Mouse (Mus musculus): ENCODE data around the gene Olfr491. TPM values are rescaled to one million over a fixed set of nuclear protein-coding genes. Genes with fewer than 3 reads are reported as not detected.

The Olfr491 gene
- polyA plus RNA-seq (2014; fragmentation: Nextera tagmentation; extraction: Ambion mirVana), result not detected in 2 replicates

DNA sequence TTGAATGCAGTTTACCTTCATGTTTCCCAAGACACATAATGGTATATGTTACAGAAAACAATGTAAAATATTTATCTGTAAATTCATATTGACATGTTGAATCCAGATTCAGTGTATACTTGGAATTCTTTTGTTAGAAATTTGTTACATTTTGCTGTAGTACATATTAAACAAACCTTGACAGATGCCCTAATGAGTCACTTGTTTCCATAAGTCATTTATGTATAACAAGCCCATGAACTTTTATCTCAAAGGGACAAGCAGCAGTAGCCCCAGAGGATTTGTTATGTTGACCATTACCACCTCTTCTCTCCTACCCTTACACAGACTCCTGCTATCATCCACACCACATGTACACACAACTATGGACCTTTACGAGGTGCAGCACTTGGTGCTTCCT is at the start of gene Olfr491:
Gene Olfr491 (plus strand): TSS at position 301 of the 400 bp plus-strand sequence.
- H3K9ac ChIP-seq (replicated peaks; ENCODE audit: low read depth, low read length), result no peak within 1 kb of the TSS
- H3K9me3 ChIP-seq (ENCODE audit: control insufficient read depth, low read length), result no peaks in the 10 kb centered on the region
- no peak within 1 kb of the TSS for H3K4me2 ChIP-seq (ENCODE audit: low read depth, low read length)
- H3K4me3 ChIP-seq (ENCODE audit: low read depth, low read length), result no peak within 1 kb of the TSS
- no peaks in the 10 kb centered on the region for H3K27me3 ChIP-seq (ENCODE audit: control insufficient read depth, insufficient read depth, low read length)
- no peak for ATAC-seq (ENCODE audit: low read depth)
- H3K4me1 ChIP-seq (ENCODE audit: control insufficient read depth, insufficient read depth, low read length), result no peaks in the 10 kb centered on the region
- no peaks in the 10 kb centered on the region for H3K36me3 ChIP-seq (ENCODE audit: control insufficient read depth, insufficient read depth, low read length)
- H3K27ac ChIP-seq (ENCODE audit: low read depth, low read length), result no peak within 1 kb of the TSS
- 70% methylated on average over 1 of the region's 1 CpGs for WGBS

DNA sequence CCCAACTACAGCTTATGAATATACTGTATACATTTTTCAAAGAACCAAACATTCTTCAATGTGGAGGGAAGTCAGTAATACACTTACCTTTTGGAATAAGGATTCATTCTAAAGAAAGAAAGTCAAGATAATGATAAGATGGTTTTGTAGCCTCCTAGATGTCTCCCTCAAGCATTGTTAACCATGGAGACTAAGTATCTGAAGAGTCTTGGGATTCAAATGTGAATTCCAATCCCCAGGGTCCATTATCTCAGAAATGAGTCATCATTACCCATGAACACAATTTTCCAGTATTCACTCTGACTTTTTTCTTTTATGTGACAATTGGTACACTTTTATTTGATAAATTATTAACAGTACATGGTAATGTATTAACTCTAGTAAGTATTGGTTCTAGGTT is 24.4 kb upstream of the Olfr491 start, which contains the start of gene Olfr490:
Gene Olfr490 (minus strand): TSS at position 101 of the 400 bp plus-strand sequence.
- Histone ChIP-seq H3K27me3 (ENCODE audit: control insufficient read depth, insufficient read depth, low read length) (no peaks in the 10 kb centered on the region), H3K4me2 (ENCODE audit: low read depth, low read length) (no peak within 1 kb of the TSS), H3K4me3 (ENCODE audit: low read depth, low read length) (no peak within 1 kb of the TSS), H3K27ac (ENCODE audit: low read depth, low read length) (no peak within 1 kb of the TSS), H3K9ac (replicated peaks; ENCODE audit: low read depth, low read length) (no peak within 1 kb of the TSS), H3K36me3 (ENCODE audit: control insufficient read depth, insufficient read depth, low read length) (no peaks in the 10 kb centered on the region), H3K9me3 (ENCODE audit: control insufficient read depth, low read length) (no peaks in the 10 kb centered on the region), H3K4me1 (ENCODE audit: control insufficient read depth, insufficient read depth, low read length) (no peaks in the 10 kb centered on the region)
- no peak for ATAC-seq (ENCODE audit: low read depth)

DNA sequence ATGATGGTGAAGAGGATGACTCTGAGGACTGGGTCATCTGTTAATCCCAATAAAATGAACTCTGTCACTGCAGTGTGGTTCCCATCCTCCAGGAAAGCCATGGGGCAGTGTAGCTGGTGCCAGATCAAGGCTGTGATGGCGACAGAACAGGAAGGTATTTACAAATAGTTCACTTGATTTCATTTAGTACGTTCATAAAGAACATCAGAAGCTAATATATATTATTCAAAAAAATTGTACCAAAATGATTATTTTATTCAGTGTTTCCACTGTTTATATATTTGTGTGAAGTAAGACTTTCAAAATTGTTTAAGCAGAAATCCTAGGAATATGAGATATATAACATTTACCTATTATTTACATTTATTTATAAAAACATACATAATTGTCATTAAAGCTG is 10.3 kb downstream of the Olfr491 start, which contains the start of gene Olfr492:
Gene Olfr492 (minus strand): TSS at position 101 of the 400 bp plus-strand sequence.
- H3K4me2 ChIP-seq (ENCODE audit: low read depth, low read length), result no peak within 1 kb of the TSS
- H3K27ac ChIP-seq (ENCODE audit: low read depth, low read length), result no peak within 1 kb of the TSS
- no peak within 1 kb of the TSS for H3K9ac ChIP-seq (replicated peaks; ENCODE audit: low read depth, low read length)
- ATAC-seq (ENCODE audit: low read depth), result no peak
- no peak within 1 kb of the TSS for H3K4me3 ChIP-seq (ENCODE audit: low read depth, low read length)
- WGBS, result 83% methylated on average over 2 of the region's 2 CpGs
- H3K27me3 ChIP-seq (ENCODE audit: control insufficient read depth, insufficient read depth, low read length), result no peaks in the 10 kb centered on the region
- no peaks in the 10 kb centered on the region for H3K36me3 ChIP-seq (ENCODE audit: control insufficient read depth, insufficient read depth, low read length)
- no peaks in the 10 kb centered on the region for H3K4me1 ChIP-seq (ENCODE audit: control insufficient read depth, insufficient read depth, low read length)
- H3K9me3 ChIP-seq (ENCODE audit: control insufficient read depth, low read length), result no peaks in the 10 kb centered on the region

DNA sequence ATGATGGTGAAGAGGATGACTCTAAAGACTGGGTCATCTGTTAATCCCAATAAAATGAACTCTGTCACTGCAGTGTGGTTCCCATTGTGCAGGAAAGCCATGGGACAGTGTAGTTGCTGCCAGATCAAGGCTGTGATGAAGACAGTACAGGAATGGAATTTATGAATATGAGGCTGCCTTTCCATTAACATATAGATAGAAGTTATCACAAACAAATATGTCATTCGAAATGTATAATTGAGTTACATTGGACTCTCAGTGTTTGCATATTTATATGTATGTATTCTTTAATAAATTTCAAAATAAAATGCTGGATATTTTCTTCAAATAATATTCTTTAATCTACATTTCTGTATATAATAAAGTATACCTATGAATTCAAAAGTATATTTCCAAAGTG is 33.6 kb downstream of the Olfr491 start, which contains the start of gene Olfr493:
Gene Olfr493 (minus strand): TSS at position 101 of the 400 bp plus-strand sequence.
- no peak within 1 kb of the TSS for H3K4me3 ChIP-seq (ENCODE audit: low read depth, low read length)
- ATAC-seq (ENCODE audit: low read depth), result no peak
- no peaks in the 10 kb centered on the region for H3K27me3 ChIP-seq (ENCODE audit: control insufficient read depth, insufficient read depth, low read length)
- no peak within 1 kb of the TSS for H3K9ac ChIP-seq (replicated peaks; ENCODE audit: low read depth, low read length)
- no peak within 1 kb of the TSS for H3K4me2 ChIP-seq (ENCODE audit: low read depth, low read length)
- no peaks in the 10 kb centered on the region for H3K36me3 ChIP-seq (ENCODE audit: control insufficient read depth, insufficient read depth, low read length)
- WGBS, result 80% methylated on average over 1 of the region's 1 CpGs
- H3K9me3 ChIP-seq (ENCODE audit: control insufficient read depth, low read length), result no peaks in the 10 kb centered on the region
- no peaks in the 10 kb centered on the region for H3K4me1 ChIP-seq (ENCODE audit: control insufficient read depth, insufficient read depth, low read length)
- no peak within 1 kb of the TSS for H3K27ac ChIP-seq (ENCODE audit: low read depth, low read length)

DNA sequence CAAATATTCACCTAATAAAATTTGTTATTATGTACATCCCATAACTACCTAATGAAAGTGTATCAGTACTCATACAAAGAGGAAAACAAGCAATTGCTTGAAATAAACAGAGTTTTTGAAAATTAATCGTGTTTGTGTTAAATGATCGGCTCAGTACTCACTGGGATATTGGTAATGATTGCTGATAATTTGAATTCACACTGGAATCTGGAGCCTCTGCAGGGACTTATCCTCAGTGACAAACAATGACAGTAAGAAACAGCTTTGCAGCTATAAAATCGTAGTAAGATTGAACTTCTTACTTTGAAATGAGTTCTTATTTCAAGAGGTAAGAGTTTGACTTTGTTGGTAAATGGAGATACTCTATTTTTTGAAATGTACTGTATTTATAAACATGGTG is 51.8 kb downstream of the Olfr491 start, which contains the start of gene Olfr494:
Gene Olfr494 (plus strand): TSS at position 301 of the 400 bp plus-strand sequence.
- Histone ChIP-seq H3K4me2 (ENCODE audit: low read depth, low read length) (no peak within 1 kb of the TSS), H3K9ac (replicated peaks; ENCODE audit: low read depth, low read length) (no peak within 1 kb of the TSS), H3K4me1 (ENCODE audit: control insufficient read depth, insufficient read depth, low read length) (no peaks in the 10 kb centered on the region), H3K27ac (ENCODE audit: low read depth, low read length) (no peak within 1 kb of the TSS), H3K9me3 (ENCODE audit: control insufficient read depth, low read length) (no peaks in the 10 kb centered on the region), H3K36me3 (ENCODE audit: control insufficient read depth, insufficient read depth, low read length) (no peaks in the 10 kb centered on the region), H3K27me3 (ENCODE audit: control insufficient read depth, insufficient read depth, low read length) (no peaks in the 10 kb centered on the region), H3K4me3 (ENCODE audit: low read depth, low read length) (no peak within 1 kb of the TSS)
- no peak for ATAC-seq (ENCODE audit: low read depth)
- 88% methylated on average over 3 of the region's 3 CpGs for WGBS

Other genes starting within 250 kb of the Olfr491 start
- not detected in 2 replicates for gene Olfr480, start 246.1 kb upstream of the Olfr491 start, polyA plus RNA-seq (2014; fragmentation: Nextera tagmentation; extraction: Ambion mirVana)
- gene Olfr481, start 233.6 kb upstream of the Olfr491 start, polyA plus RNA-seq (2014; fragmentation: Nextera tagmentation; extraction: Ambion mirVana), result not detected in 2 replicates
- not detected in 2 replicates for gene Olfr482, start 215.9 kb upstream of the Olfr491 start, polyA plus RNA-seq (2014; fragmentation: Nextera tagmentation; extraction: Ambion mirVana)
- gene Olfr483, start 212.6 kb upstream of the Olfr491 start, polyA plus RNA-seq (2014; fragmentation: Nextera tagmentation; extraction: Ambion mirVana), result not detected in 2 replicates
- gene Olfr484, start 186.0 kb upstream of the Olfr491 start, polyA plus RNA-seq (2014; fragmentation: Nextera tagmentation; extraction: Ambion mirVana), result not detected in 2 replicates
- not detected in 2 replicates for gene Olfr485, start 153.6 kb upstream of the Olfr491 start, polyA plus RNA-seq (2014; fragmentation: Nextera tagmentation; extraction: Ambion mirVana)
- not detected in 2 replicates for gene Olfr486, start 140.7 kb upstream of the Olfr491 start, polyA plus RNA-seq (2014; fragmentation: Nextera tagmentation; extraction: Ambion mirVana)
- gene Olfr487, start 98.8 kb upstream of the Olfr491 start, polyA plus RNA-seq (2014; fragmentation: Nextera tagmentation; extraction: Ambion mirVana), result not detected in 2 replicates
- not detected in 2 replicates for gene Olfr488, start 55.1 kb upstream of the Olfr491 start, polyA plus RNA-seq (2014; fragmentation: Nextera tagmentation; extraction: Ambion mirVana)
- gene Olfr490, start 24.5 kb upstream of the Olfr491 start, polyA plus RNA-seq (2014; fragmentation: Nextera tagmentation; extraction: Ambion mirVana), result not detected in 2 replicates
- gene Olfr492, start 10.2 kb downstream of the Olfr491 start, polyA plus RNA-seq (2014; fragmentation: Nextera tagmentation; extraction: Ambion mirVana), result not detected in 2 replicates
- gene Olfr493, start 33.5 kb downstream of the Olfr491 start, polyA plus RNA-seq (2014; fragmentation: Nextera tagmentation; extraction: Ambion mirVana), result not detected in 2 replicates
- not detected in 2 replicates for gene Olfr494, start 51.9 kb downstream of the Olfr491 start, polyA plus RNA-seq (2014; fragmentation: Nextera tagmentation; extraction: Ambion mirVana)
- gene Olfr495, start 79.7 kb downstream of the Olfr491 start, polyA plus RNA-seq (2014; fragmentation: Nextera tagmentation; extraction: Ambion mirVana), result not detected in 2 replicates
- gene Olfr497, start 107.0 kb downstream of the Olfr491 start, polyA plus RNA-seq (2014; fragmentation: Nextera tagmentation; extraction: Ambion mirVana), result not detected in 2 replicates
- gene Olfr498, start 151.9 kb downstream of the Olfr491 start, polyA plus RNA-seq (2014; fragmentation: Nextera tagmentation; extraction: Ambion mirVana), result not detected in 2 replicates
- gene Olfr502, start 211.6 kb downstream of the Olfr491 start, polyA plus RNA-seq (2014; fragmentation: Nextera tagmentation; extraction: Ambion mirVana), result not detected in 2 replicates
- not detected in 2 replicates for gene Olfr503, start 231.1 kb downstream of the Olfr491 start, polyA plus RNA-seq (2014; fragmentation: Nextera tagmentation; extraction: Ambion mirVana)

All from neural tube, embryonic 14.5 days (tissue).